Comparison of ENCODE assay signal across 9 mouse cellular contexts in the genomic region with DNA sequence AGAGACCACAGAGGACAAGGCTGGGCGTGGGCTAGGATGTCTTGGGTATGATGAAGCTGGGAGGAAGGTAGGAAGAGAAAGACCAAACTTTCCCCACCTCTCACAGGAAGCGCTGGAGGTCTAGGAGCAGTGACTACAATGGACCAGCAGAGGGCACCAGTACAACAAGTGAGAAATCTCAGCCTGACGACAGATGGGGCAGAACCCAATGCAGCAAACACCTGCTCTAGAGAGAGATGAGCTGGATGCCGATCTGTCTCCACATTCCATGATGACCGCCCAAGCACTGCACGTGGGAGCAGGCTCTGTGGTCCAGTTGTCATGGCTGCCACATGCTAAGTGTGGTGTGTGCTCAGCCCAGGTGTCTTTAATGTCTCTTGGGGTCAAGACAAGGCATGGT. TPM values are rescaled to one million over a fixed set of nuclear protein-coding genes. Genes with fewer than 3 reads are reported as not detected.
DNase-seq lines count a peak whose midpoint lies in the region; ATAC-seq and TF ChIP-seq lines count a peak whose summit lies in the region.
"Had no signal": no experiment of that assay in that cellular context is flagged by ENCODE, and none has a peak within 500 bp of the region (broad histone marks: within the 10 kb centered on the region; RNA-seq: fewer than 3 reads in every experiment).

No protein-coding gene starts in this region.

- H3K36me3 ChIP-seq in lung, embryonic 14.5 days (ENCODE audit: insufficient read depth): no peaks in the 10 kb centered on the region
- H3K36me3 ChIP-seq: limb, embryonic 15.5 days had no signal

- H3K4me1 ChIP-seq in lung, embryonic 14.5 days (ENCODE audit: insufficient read depth): no peaks in the 10 kb centered on the region
- peaks cover 6% of the 10 kb centered on the region for H3K4me1 ChIP-seq in olfactory bulb, adult 2 months (ENCODE audit: control insufficient read depth, insufficient read depth, low read length)
- H3K4me1 ChIP-seq: limb, embryonic 15.5 days had no signal

- TF ChIP-seq POLR2A in olfactory bulb, adult 2 months (IDR thresholded peaks at IDR 0.05; ENCODE audit: insufficient read depth, low read depth, low read length): no peak

- 1% methylated on average over 6 of the region's 6 CpGs for WGBS in lung, embryonic 14.5 days
- under 1% methylated on average over 6 of the region's 6 CpGs for WGBS in olfactory bulb, adult 2 months

- H3K4me3 ChIP-seq in lung, embryonic 14.5 days (ENCODE audit: low read depth, low read length): no peak overlapping the region
- no peak overlapping the region for H3K4me3 ChIP-seq in olfactory bulb, adult 2 months (ENCODE audit: insufficient read depth, low read depth, low read length)
- H3K4me3 ChIP-seq: limb, embryonic 15.5 days had no signal

- no peak overlapping the region for H3K27ac ChIP-seq in lung, embryonic 14.5 days (ENCODE audit: low read depth)
- H3K27ac ChIP-seq in olfactory bulb, adult 2 months (ENCODE audit: insufficient read depth, low read depth, low read length): no peak overlapping the region
- H3K27ac ChIP-seq: limb, embryonic 15.5 days had no signal

- DNase-seq in adrenal gland, adult (ENCODE audit: inconsistent age in 2 of 2, low spot score in 1 of 2): peak; percentile 23 to 71
- DNase-seq in adrenal gland, postnatal 4 days (ENCODE audit: low spot score in 2 of 2): no peak
- DNase-seq in R1 (ENCODE audit: low read depth, low spot score): peak; percentile 63
- DNase-seq in cerebellum, postnatal 25 days: peak; percentile 59 to 76
- peak; percentile 56 to 57 for DNase-seq in frontal cortex, postnatal 14 days (ENCODE audit: low spot score in 2 of 2)
- DNase-seq in kidney, postnatal 10 days: peak; percentile 73
- DNase-seq in lung, embryonic 14.5 days: peak; percentile 87

- ATAC-seq in lung, embryonic 14.5 days (ENCODE audit: insufficient read depth): peak; percentile 60

- no peaks in the 10 kb centered on the region for H3K27me3 ChIP-seq in lung, embryonic 14.5 days (ENCODE audit: insufficient read depth, low read length)
- H3K27me3 ChIP-seq: limb, embryonic 15.5 days had no signal

- TF ChIP-seq CTCF in lung, embryonic 14.5 days (IDR thresholded peaks at IDR 0.05; ENCODE audit: low read depth): peak; percentile 91
- TF ChIP-seq CTCF in olfactory bulb, adult 2 months (IDR thresholded peaks at IDR 0.05; ENCODE audit: insufficient read depth, low read depth, low read length): peak; percentile 19

- H3K9ac ChIP-seq in lung, embryonic 14.5 days: no peak overlapping the region
- H3K9ac ChIP-seq: limb, embryonic 15.5 days had no signal

- no peak overlapping the region for H3K4me2 ChIP-seq in lung, embryonic 14.5 days
- H3K4me2 ChIP-seq: limb, embryonic 15.5 days had no signal

- no peaks in the 10 kb centered on the region for H3K9me3 ChIP-seq in lung, embryonic 14.5 days (ENCODE audit: low read depth, low read length)
- H3K9me3 ChIP-seq: limb, embryonic 15.5 days had no signal

RNA-seq across cellular contexts. Expression of a gene that starts 10.1 kb away (rescaled TPM):
- total RNA-seq in adrenal gland, postnatal 4 days (2021): 1 to 10 TPM; 2.1 to 3.4 TPM
- 1.9 and 2.3 TPM in 2 replicates for polyA plus RNA-seq in lung, embryonic 14.5 days (2014; fragmentation: Nextera tagmentation; extraction: Ambion mirVana)
- not detected in 2 replicates for polyA plus RNA-seq in olfactory bulb, adult 2 months (2012; ENCODE audit: insufficient read depth, insufficient read length, low replicate concordance, missing spikeins)

RNA-seq across cellular contexts. Expression of a gene that starts 17.8 kb away (rescaled TPM):
- total RNA-seq in adrenal gland, postnatal 4 days (2021): 1 to 10 TPM in 1 of 2 experiments, under 1 TPM in 1; 0.11 to 3.7 TPM
- not detected in 2 replicates for polyA plus RNA-seq in lung, embryonic 14.5 days (2014; fragmentation: Nextera tagmentation; extraction: Ambion mirVana)
- polyA plus RNA-seq in olfactory bulb, adult 2 months (2012; ENCODE audit: insufficient read depth, insufficient read length, low replicate concordance, missing spikeins): not detected in 2 replicates
- polyA plus RNA-seq: limb, embryonic 15.5 days had no signal

Comparison
In these comparisons a context has a peak if more than half of its experiments do, and no peak if none do; other contexts are left out.
1. DNase-seq: peak in adrenal gland, adult (2 of 2), R1 (single experiment), cerebellum, postnatal 25 days (2 of 2), frontal cortex, postnatal 14 days (2 of 2), kidney, postnatal 10 days (single experiment) and lung, embryonic 14.5 days (single experiment); none in adrenal gland, postnatal 4 days (0 of 2).